Mouse (Mus musculus) lung, postnatal 4 days (tissue): ENCODE results near the gene Dtl.

Experiments
- DNase-seq, 2 experiments: peaks; one replicate each; pipeline ENCODE4 v3.0.0; 2021

Gene Dtl

GRCm38 (mm10) chr1:191574871-191575457, 380 bp downstream of the Dtl start:
- peak; percentile 65 to 72 for DNase-seq

- no peak for DNase-seq
These were observed 1.3 kb downstream of the Dtl start for GRCm38 (mm10) chr1:191573906-191574639.

GRCm38 (mm10) chr1:191570415-191570814, 4.9 kb downstream of the Dtl start:
- no peak for DNase-seq

GRCm38 (mm10) chr1:191569625-191570024, 5.7 kb downstream of the Dtl start:
- no peak for DNase-seq

- DNase-seq, result peak in 1 of 2 experiments; percentile 19
These were observed 7.5 kb downstream of the Dtl start for GRCm38 (mm10) chr1:191567859-191568258.

GRCm38 (mm10) chr1:191562823-191563365, 12.4 kb downstream of the Dtl start:
- peak in 1 of 2 experiments; percentile 36 for DNase-seq

- DNase-seq, result no peak
These were observed 15.6 kb downstream of the Dtl start for GRCm38 (mm10) chr1:191559779-191560178.

- no peak for DNase-seq
These were observed 18.2 kb downstream of the Dtl start for GRCm38 (mm10) chr1:191557109-191557508.

GRCm38 (mm10) chr1:191550786-191551185, 24.6 kb downstream of the Dtl start:
- DNase-seq, result no peak

- no peak for DNase-seq
These were observed 31.6 kb downstream of the Dtl start for GRCm38 (mm10) chr1:191543747-191544146.

- DNase-seq, result no peak
These were observed 33.7 kb downstream of the Dtl start for GRCm38 (mm10) chr1:191541619-191542018.

- DNase-seq, result no peak
These were observed 34.3 kb downstream of the Dtl start for GRCm38 (mm10) chr1:191541014-191541413.

- DNase-seq, result no peak
These were observed 35.0 kb downstream of the Dtl start for GRCm38 (mm10) chr1:191540300-191540699.

- DNase-seq, result no peak
These were observed 40.4 kb downstream of the Dtl start for GRCm38 (mm10) chr1:191534896-191535295.

GRCm38 (mm10) chr1:191531023-191531422, 44.3 kb downstream of the Dtl start:
- DNase-seq, result no peak

- DNase-seq, result no peak
These were observed 45.9 kb downstream of the Dtl start for GRCm38 (mm10) chr1:191529406-191529805.

GRCm38 (mm10) chr1:191527921-191528612, 47.3 kb downstream of the Dtl start:
- peak in 1 of 2 experiments; percentile 26 for DNase-seq

- peak in 1 of 2 experiments; percentile 9 for DNase-seq
These were observed 48.3 kb downstream of the Dtl start for GRCm38 (mm10) chr1:191527089-191527488.

- DNase-seq, result no peak
These were observed 53.9 kb downstream of the Dtl start for GRCm38 (mm10) chr1:191521395-191521794.

GRCm38 (mm10) chr1:191520669-191521068, 54.7 kb downstream of the Dtl start:
- DNase-seq, result no peak

GRCm38 (mm10) chr1:191520194-191520593, 55.1 kb downstream of the Dtl start:
- no peak for DNase-seq

GRCm38 (mm10) chr1:191519329-191520066, 55.8 kb downstream of the Dtl start:
- DNase-seq, result no peak

- no peak for DNase-seq
These were observed 56.4 kb downstream of the Dtl start for GRCm38 (mm10) chr1:191518911-191519310.
